Mouse (Mus musculus) liver, adult 2 months (tissue): Measurements from ENCODE around the gene Abcd2. TPM values are rescaled to one million over a fixed set of nuclear protein-coding genes. Genes with fewer than 3 reads are reported as not detected.
A peak's percentile ranks its signal among the peaks of the same experiment; 100 is the strongest.

ENCODE experiments used
- DNase-seq: peaks from one replicate; pipeline ENCODE4 v3.0.0-alpha.2; 2011; ENCODE audit warnings: low read depth, low spot score; ENCODE audit errors: extremely low read depth
- H3K27ac ChIP-seq: fragments of 200-500 bp; replicated peaks from 2 replicates; pipeline ENCODE4 v1.5.1; 2012; ENCODE audit warnings: low read depth, mild to moderate bottlenecking, control low read depth, inconsistent platforms, low read length; ENCODE audit not compliant: insufficient read depth
- H3K27me3 ChIP-seq: fragments of 200-500 bp; 2 replicates; pipeline ENCODE4 v1.6.1; 2012; ENCODE audit warnings: mild to moderate bottlenecking, moderate library complexity, low read length, inconsistent platforms; ENCODE audit not compliant: control insufficient read depth, insufficient read depth
- H3K36me3 ChIP-seq: fragments of 200-500 bp; 2 replicates; pipeline ENCODE4 v1.6.1; 2012; ENCODE audit warnings: low read length, inconsistent platforms; ENCODE audit not compliant: control insufficient read depth, insufficient read depth
- H3K4me1 ChIP-seq: fragments of 200-500 bp; 2 replicates; pipeline ENCODE4 v1.6.1; 2011; ENCODE audit warnings: low read length; ENCODE audit not compliant: control insufficient read depth, insufficient read depth
- H3K4me3 ChIP-seq: fragments of 200-500 bp; 2 replicates; pipeline ENCODE4 v1.5.1; 2011; ENCODE audit warnings: low read depth, mild to moderate bottlenecking, control low read depth, low read length, moderate library complexity; ENCODE audit not compliant: insufficient read depth
- H3K79me2 ChIP-seq: fragments of 200-500 bp; 2 replicates; pipeline ENCODE4 v1.6.1; 2012; ENCODE audit warnings: inconsistent platforms, mild to moderate bottlenecking, low read length, moderate library complexity; ENCODE audit not compliant: control insufficient read depth, insufficient read depth
- H3K9ac ChIP-seq: fragments of 200-500 bp; 2 replicates; pipeline ENCODE4 v1.6.1; 2012; ENCODE audit warnings: low read depth, mild to moderate bottlenecking, control low read depth, inconsistent platforms, low read length
- CTCF ChIP-seq: fragments of 200-500 bp; IDR thresholded peaks from 2 replicates; pipeline ENCODE4 v1.5.1; 2011; ENCODE audit warnings: low read depth, low read length, control low read depth
- POLR2A ChIP-seq: fragments of 200-500 bp; IDR thresholded peaks from 2 replicates; pipeline ENCODE4 v1.6.1; 2011; ENCODE audit warnings: low read length, control low read depth; ENCODE audit not compliant: insufficient read depth; ENCODE audit errors: extremely low read depth
- WGBS: fragments of 180-500 bp; shearing (Covaris S2); methylation state at CpG from one replicate; pipeline ENCODE4 v1.1.7; 2018; 5-methylcytosine and 5-hydroxymethylcytosine counted together
- polyA plus RNA-seq: library from polyadenylated mRNA; depleted of rRNA; stranded (reverse); fragments of >200 nt; gene quantifications from 2 replicates; pipeline ENCODE4 v1.2.3, GENCODE M21; 2012; rRNA removed
- total RNA-seq: library from RNA; depleted of rRNA; stranded (reverse); fragments of >200 nt; gene quantifications from 2 replicates; pipeline ENCODE4 v1.2.3, GENCODE M21; 2014; rRNA removed

The Abcd2 gene
- total RNA-seq (42.0 and 54.2 TPM in 2 replicates), polyA plus RNA-seq (5.6 and 7.0 TPM in 2 replicates)

- Histone ChIP-seq H3K27me3 (no peaks in the 10 kb centered on the region), H3K4me3 (peak within 1 kb of the TSS; percentile 66), H3K4me1 (peaks cover 10% of the 10 kb centered on the region), H3K9ac (peak within 1 kb of the TSS; percentile 66), H3K36me3 (no peaks in the 10 kb centered on the region), H3K27ac (peak within 1 kb of the TSS; percentile 76), H3K79me2 (no peaks in the 10 kb centered on the region)
- under 1% methylated on average over 22 of the region's 22 CpGs for WGBS
- no peak for TF ChIP-seq CTCF
- DNase-seq, result peak; percentile 93
Measured at GRCm38 (mm10) chr15:91191412-91192222, at the start of gene Abcd2. Gene Abcd2 (minus strand): TSS chr15:91191799.

- no peak overlapping the region for H3K4me3 ChIP-seq
- no peaks in the 10 kb centered on the region for H3K4me1 ChIP-seq
- no peaks in the 10 kb centered on the region for H3K79me2 ChIP-seq
- 93% methylated on average over 3 of the region's 3 CpGs for WGBS
- H3K27me3 ChIP-seq, result no peaks in the 10 kb centered on the region
- no peaks in the 10 kb centered on the region for H3K36me3 ChIP-seq
- no peak for DNase-seq
- H3K9ac ChIP-seq, result no peak overlapping the region
- no peak for TF ChIP-seq CTCF
- TF ChIP-seq POLR2A, result no peak
- H3K27ac ChIP-seq, result no peak overlapping the region
Measured at GRCm38 (mm10) chr15:91240683-91241335, 49.2 kb upstream of the Abcd2 start.

GRCm38 (mm10) chr15:91237294-91237693 lies 45.7 kb upstream of the Abcd2 start:
- no peaks in the 10 kb centered on the region for H3K4me1 ChIP-seq
- no peak overlapping the region for H3K9ac ChIP-seq
- DNase-seq, result no peak
- H3K27me3 ChIP-seq, result no peaks in the 10 kb centered on the region
- WGBS, result 86% methylated on average over 5 of the region's 5 CpGs
- no peaks in the 10 kb centered on the region for H3K36me3 ChIP-seq
- no peaks in the 10 kb centered on the region for H3K79me2 ChIP-seq
- H3K4me3 ChIP-seq, result no peak overlapping the region
- H3K27ac ChIP-seq, result no peak overlapping the region
- TF ChIP-seq POLR2A, result no peak
- TF ChIP-seq CTCF, result no peak

- H3K27me3 ChIP-seq, result no peaks in the 10 kb centered on the region
- no peak overlapping the region for H3K4me3 ChIP-seq
- no peaks in the 10 kb centered on the region for H3K36me3 ChIP-seq
- no peak overlapping the region for H3K27ac ChIP-seq
- TF ChIP-seq CTCF, result no peak
- TF ChIP-seq POLR2A, result no peak
- H3K9ac ChIP-seq, result no peak overlapping the region
- WGBS, result 31% methylated on average over 5 of the region's 5 CpGs
- peaks cover 21% of the 10 kb centered on the region for H3K4me1 ChIP-seq
- DNase-seq, result peak; percentile 83
- H3K79me2 ChIP-seq, result no peaks in the 10 kb centered on the region
Measured at GRCm38 (mm10) chr15:91206518-91206917, 14.9 kb upstream of the Abcd2 start.

GRCm38 (mm10) chr15:91203521-91203920 lies 11.9 kb upstream of the Abcd2 start:
- WGBS, result 32% methylated on average over 3 of the region's 3 CpGs
- TF ChIP-seq POLR2A (no peak), CTCF (no peak)

GRCm38 (mm10) chr15:91202486-91202885 lies 10.9 kb upstream of the Abcd2 start:
- no peak overlapping the region for H3K9ac ChIP-seq
- H3K79me2 ChIP-seq, result no peaks in the 10 kb centered on the region
- TF ChIP-seq POLR2A (no peak), CTCF (no peak)
- H3K4me3 ChIP-seq, result no peak overlapping the region
- H3K27me3 ChIP-seq, result no peaks in the 10 kb centered on the region
- 42% methylated on average over 1 of the region's 1 CpGs for WGBS
- H3K27ac ChIP-seq, result no peak overlapping the region
- no peaks in the 10 kb centered on the region for H3K36me3 ChIP-seq
- DNase-seq, result peak; percentile 72
- H3K4me1 ChIP-seq, result peaks cover 21% of the 10 kb centered on the region

More at GRCm38 (mm10) chr15:91203521-91203920, 11.9 kb upstream of the Abcd2 start:
- Histone ChIP-seq H3K4me1 (peaks cover 21% of the 10 kb centered on the region), H3K36me3 (no peaks in the 10 kb centered on the region), H3K27ac (no peak overlapping the region), H3K9ac (no peak overlapping the region), H3K4me3 (no peak overlapping the region), H3K27me3 (no peaks in the 10 kb centered on the region), H3K79me2 (no peaks in the 10 kb centered on the region)
- peak; percentile 96 for DNase-seq
